ENCODE assay signal across 12 mouse cellular contexts in genomic region chr13:40737761-40738160, GRCm38 (mm10). TPM values are rescaled to one million over a fixed set of nuclear protein-coding genes. Genes with fewer than 3 reads are reported as not detected.
DNase-seq lines count a peak whose midpoint lies in the region; ATAC-seq and TF ChIP-seq lines count a peak whose summit lies in the region.
"Had no signal": no experiment of that assay in that cellular context is flagged by ENCODE, and none has a peak within 500 bp of the region (broad histone marks: within the 10 kb centered on the region; RNA-seq: fewer than 3 reads in every experiment).

No protein-coding gene starts in this region.

- H3K4me2 ChIP-seq in kidney, embryonic 15.5 days, result peak overlapping the region; percentile 74
- H3K4me2 ChIP-seq in embryonic facial prominence, embryonic 15.5 days (replicated peaks), result peak overlapping the region; percentile 45
- peak overlapping the region; percentile 36 for H3K4me2 ChIP-seq in limb, embryonic 15.5 days
- H3K4me2 ChIP-seq in stomach, embryonic 14.5 days (replicated peaks; ENCODE audit: low read depth, low read length), result no peak overlapping the region

- peak overlapping the region; percentile 8; the same call in 1 of the 2 replicates for H3K9ac ChIP-seq in kidney, embryonic 15.5 days
- H3K9ac ChIP-seq in embryonic facial prominence, embryonic 15.5 days, result peak overlapping the region; percentile 18; the same call in 1 of the 2 replicates
- no peak overlapping the region for H3K9ac ChIP-seq in limb, embryonic 15.5 days
- H3K9ac ChIP-seq in stomach, embryonic 14.5 days (replicated peaks; ENCODE audit: low read depth, low read length), result no peak overlapping the region

- peaks cover 99% of the 10 kb centered on the region for H3K27me3 ChIP-seq in kidney, embryonic 15.5 days
- peaks cover 89% of the 10 kb centered on the region for H3K27me3 ChIP-seq in embryonic facial prominence, embryonic 15.5 days
- peaks cover 96% of the 10 kb centered on the region for H3K27me3 ChIP-seq in limb, embryonic 15.5 days
- H3K27me3 ChIP-seq in stomach, embryonic 14.5 days (ENCODE audit: control insufficient read depth, insufficient read depth, low read length), result peaks cover 74% of the 10 kb centered on the region

- DNase-seq in kidney, adult 9 months, result no peak
- DNase-seq in gastrocnemius, adult 2 months, result no peak
- DNase-seq in spleen, postnatal 14 days (ENCODE audit: low spot score in 2 of 2), result no peak
- DNase-seq in MN1 (ENCODE audit: low spot score), result no peak
- DNase-seq: adrenal gland, postnatal 25 days; cerebellum, adult 9-11 months; lung, postnatal 10 days had no signal

- H3K36me3 ChIP-seq in kidney, embryonic 15.5 days, result no peaks in the 10 kb centered on the region
- no peaks in the 10 kb centered on the region for H3K36me3 ChIP-seq in embryonic facial prominence, embryonic 15.5 days
- no peaks in the 10 kb centered on the region for H3K36me3 ChIP-seq in limb, embryonic 15.5 days
- H3K36me3 ChIP-seq in stomach, embryonic 14.5 days (ENCODE audit: control insufficient read depth, insufficient read depth, low read length), result no peaks in the 10 kb centered on the region
- H3K36me3 ChIP-seq: G1E had no signal

- no peaks in the 10 kb centered on the region for H3K9me3 ChIP-seq in kidney, embryonic 15.5 days (replicated peaks)
- H3K9me3 ChIP-seq in embryonic facial prominence, embryonic 15.5 days (replicated peaks), result no peaks in the 10 kb centered on the region
- no peaks in the 10 kb centered on the region for H3K9me3 ChIP-seq in limb, embryonic 15.5 days
- no peaks in the 10 kb centered on the region for H3K9me3 ChIP-seq in stomach, embryonic 14.5 days (ENCODE audit: control insufficient read depth, low read depth, low read length)

- intact Hi-C loops in gastrocnemius, adult 2 months (cut with DNase I), result no loop called here

- H3K27ac ChIP-seq in kidney, embryonic 15.5 days, result peak overlapping the region; percentile 63
- H3K27ac ChIP-seq in embryonic facial prominence, embryonic 15.5 days (replicated peaks), result peak overlapping the region; percentile 78
- H3K27ac ChIP-seq in limb, embryonic 15.5 days, result peak overlapping the region; percentile 68; the same call in 1 of the 2 replicates
- no peak overlapping the region for H3K27ac ChIP-seq in stomach, embryonic 14.5 days (ENCODE audit: low read length)
- H3K27ac ChIP-seq in gastrocnemius, adult 2 months, result no peak overlapping the region

- peak overlapping the region; percentile 37 for H3K4me3 ChIP-seq in kidney, embryonic 15.5 days (replicated peaks)
- peak overlapping the region; percentile 40 for H3K4me3 ChIP-seq in embryonic facial prominence, embryonic 15.5 days (replicated peaks)
- peak overlapping the region; percentile 35 for H3K4me3 ChIP-seq in limb, embryonic 15.5 days
- peak overlapping the region; percentile 0; the same call in 1 of the 2 replicates for H3K4me3 ChIP-seq in stomach, embryonic 14.5 days (ENCODE audit: low read depth, low read length)
- H3K4me3 ChIP-seq in gastrocnemius, adult 2 months, result no peak overlapping the region

- H3K4me1 ChIP-seq in kidney, embryonic 15.5 days, result peaks cover 48% of the 10 kb centered on the region
- peaks cover 44% of the 10 kb centered on the region for H3K4me1 ChIP-seq in embryonic facial prominence, embryonic 15.5 days
- peaks cover 51% of the 10 kb centered on the region for H3K4me1 ChIP-seq in limb, embryonic 15.5 days
- H3K4me1 ChIP-seq in stomach, embryonic 14.5 days (ENCODE audit: control insufficient read depth, insufficient read depth, low read length), result 0 out of 2 replicates have a peak, but pooled peaks cover 4% of the 10 kb centered on the region

- WGBS in kidney, embryonic 15.5 days, result under 1% methylated on average over 22 of the region's 22 CpGs
- 3% methylated on average over 22 of the region's 22 CpGs for WGBS in embryonic facial prominence, embryonic 15.5 days
- WGBS in limb, embryonic 15.5 days, result 1% methylated on average over 22 of the region's 22 CpGs
- under 1% methylated on average over 22 of the region's 22 CpGs for WGBS in stomach, embryonic 14.5 days

- TF ChIP-seq CTCF in gastrocnemius, adult 2 months (IDR thresholded peaks at IDR 0.05), result no peak

- ATAC-seq in kidney, embryonic 15.5 days (replicated peaks; ENCODE audit: low FRiP score), result peak; percentile 40; the same call in 1 of the 2 replicates
- ATAC-seq in embryonic facial prominence, embryonic 15.5 days (ENCODE audit: insufficient number of reproducible peaks, low FRiP score, low TSS enrichment, low read depth), result no peak
- ATAC-seq in limb, embryonic 15.5 days (ENCODE audit: insufficient number of reproducible peaks, low FRiP score, low TSS enrichment, low read depth), result peak; percentile 50; the same call in 1 of the 2 replicates
- no peak for ATAC-seq in stomach, embryonic 14.5 days (ENCODE audit: insufficient number of reproducible peaks, insufficient read depth, low FRiP score, low read depth)

RNA-seq across cellular contexts. Expression of gene Tfap2a, which starts 0.4 kb away (rescaled TPM):
- 2.8 and 4.1 TPM in 2 replicates for polyA plus RNA-seq in kidney, embryonic 15.5 days (2015; fragmentation: Nextera tagmentation; extraction: Ambion mirVana)
- polyA plus RNA-seq in embryonic facial prominence, embryonic 15.5 days (2015; fragmentation: Nextera tagmentation; extraction: Ambion mirVana), result 13.4 and 15.4 TPM in 2 replicates
- polyA plus RNA-seq in limb, embryonic 15.5 days (2015; fragmentation: Nextera tagmentation; extraction: Ambion mirVana), result 12.8 and 14.8 TPM in 2 replicates
- 0.94 and 1.2 TPM in 2 replicates for polyA plus RNA-seq in stomach, embryonic 14.5 days (2014; fragmentation: Nextera tagmentation; extraction: Ambion mirVana)
- under 1 TPM in 1 of 2 experiments, not detected in 1; 0.06 TPM for total RNA-seq in gastrocnemius, adult 2 months (2021)

Comparison
In these comparisons a context has a peak if more than half of its experiments do, and no peak if none do; other contexts are left out.
1. ATAC-seq: peak in kidney, embryonic 15.5 days (single experiment) and limb, embryonic 15.5 days (single experiment); none in embryonic facial prominence, embryonic 15.5 days (single experiment) and stomach, embryonic 14.5 days (single experiment).
2. H3K27ac ChIP-seq: peak in kidney, embryonic 15.5 days (single experiment), embryonic facial prominence, embryonic 15.5 days (single experiment) and limb, embryonic 15.5 days (single experiment); none in stomach, embryonic 14.5 days (single experiment) and gastrocnemius, adult 2 months (single experiment).
3. H3K9ac ChIP-seq: peak in kidney, embryonic 15.5 days (single experiment) and embryonic facial prominence, embryonic 15.5 days (single experiment); none in limb, embryonic 15.5 days (single experiment) and stomach, embryonic 14.5 days (single experiment).